Mouse (Mus musculus) heart, embryonic 16.5 days (tissue): Measurements from ENCODE around the gene Tln2. TPM values are rescaled to one million over a fixed set of nuclear protein-coding genes. Genes with fewer than 3 reads are reported as not detected.

Source experiments
- ATAC-seq: fragments of 200-750 bp; cut with Nextera tagmentation; replicated peaks from 2 replicates; pipeline ENCODE4 v1.8.0; 2017; ENCODE audit warnings: moderate number of reproducible peaks; ENCODE audit not compliant: insufficient read depth, low FRiP score; ENCODE audit errors: extremely low read depth
- H3K27ac ChIP-seq: fragments of 300-500 bp; sonication (generic); 2 replicates; pipeline ENCODE4 v1.5.1; 2014; ENCODE audit warnings: mild to moderate bottlenecking, low read length, control low read depth, moderate library complexity
- H3K27me3 ChIP-seq: fragments of 300-500 bp; sonication (generic); 2 replicates; pipeline ENCODE4 v1.6.1; 2014; ENCODE audit warnings: low read length, mixed read lengths; ENCODE audit not compliant: control insufficient read depth, insufficient read depth
- H3K36me3 ChIP-seq: fragments of 300-500 bp; sonication (generic); 2 replicates; pipeline ENCODE4 v1.6.1; 2014; ENCODE audit not compliant: control insufficient read depth, insufficient read depth
- H3K4me1 ChIP-seq: fragments of 300-500 bp; sonication (generic); 2 replicates; pipeline ENCODE4 v1.6.1; 2014; ENCODE audit warnings: low read length, mixed read lengths; ENCODE audit not compliant: control insufficient read depth, insufficient read depth
- H3K4me2 ChIP-seq: fragments of 300-500 bp; sonication (generic); 2 replicates; pipeline ENCODE4 v1.6.1; 2014; ENCODE audit warnings: low read depth, mild to moderate bottlenecking, control low read depth, low read length
- H3K4me3 ChIP-seq: fragments of 300-500 bp; sonication (generic); 2 replicates; pipeline ENCODE4 v1.5.1; 2014; ENCODE audit warnings: mild to moderate bottlenecking, control low read depth, low read length
- H3K9ac ChIP-seq: fragments of 300-500 bp; sonication (generic); 2 replicates; pipeline ENCODE4 v1.6.1; 2014; ENCODE audit warnings: low read length, control low read depth
- H3K9me3 ChIP-seq: fragments of 300-500 bp; sonication (generic); replicated peaks from 2 replicates; pipeline ENCODE4 v1.6.1; 2016; ENCODE audit warnings: low read length; ENCODE audit not compliant: control insufficient read depth
- WGBS: fragments of 180-500 bp; shearing (Covaris S2); extraction: QIAGEN DNeasy Blood & Tissue Kit; methylation state at CpG from one replicate; pipeline ENCODE4 v1.1.7; 2014; 5-methylcytosine and 5-hydroxymethylcytosine counted together
- polyA plus RNA-seq: library from polyadenylated mRNA; unstranded; fragments of >200 nt; fragmentation: Nextera tagmentation; extraction: Ambion mirVana; gene quantifications from 2 replicates; pipeline ENCODE4 v1.2.1, GENCODE M21; 2015

The Tln2 gene
- polyA plus RNA-seq, 1 experiment from 2014 or later = 51.5 TPM

DNA sequence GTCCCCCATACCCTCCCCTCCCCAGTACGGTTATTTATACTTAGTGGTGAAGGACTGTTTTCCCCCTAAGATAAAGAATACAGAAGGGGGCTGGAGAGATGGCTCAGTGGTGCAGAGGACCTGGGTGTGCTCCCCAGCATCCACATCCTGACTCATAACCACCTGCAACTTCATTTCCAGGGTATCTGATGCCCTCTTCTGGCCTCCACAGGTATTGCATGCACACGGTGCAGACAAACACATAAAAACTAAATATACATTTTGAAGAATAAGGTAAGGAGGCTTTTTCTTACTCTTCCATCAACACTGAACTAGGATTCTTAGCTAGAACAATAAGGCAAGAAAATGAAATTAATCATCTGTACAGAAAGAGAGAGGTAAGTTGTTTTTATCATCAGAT is 314.2 kb downstream of the Tln2 start:
- Histone ChIP-seq H3K36me3 (peaks cover 13% of the 10 kb centered on the region), H3K9me3 (peaks cover 3% of the 10 kb centered on the region; the same call in 1 of the 2 replicates), H3K9ac (no peak overlapping the region), H3K27me3 (no peaks in the 10 kb centered on the region), H3K27ac (no peak overlapping the region), H3K4me3 (no peak overlapping the region), H3K4me2 (no peak overlapping the region), H3K4me1 (peaks cover 14% of the 10 kb centered on the region)
- WGBS = 96% methylated on average over 2 of the region's 2 CpGs
- no peak for ATAC-seq

DNA sequence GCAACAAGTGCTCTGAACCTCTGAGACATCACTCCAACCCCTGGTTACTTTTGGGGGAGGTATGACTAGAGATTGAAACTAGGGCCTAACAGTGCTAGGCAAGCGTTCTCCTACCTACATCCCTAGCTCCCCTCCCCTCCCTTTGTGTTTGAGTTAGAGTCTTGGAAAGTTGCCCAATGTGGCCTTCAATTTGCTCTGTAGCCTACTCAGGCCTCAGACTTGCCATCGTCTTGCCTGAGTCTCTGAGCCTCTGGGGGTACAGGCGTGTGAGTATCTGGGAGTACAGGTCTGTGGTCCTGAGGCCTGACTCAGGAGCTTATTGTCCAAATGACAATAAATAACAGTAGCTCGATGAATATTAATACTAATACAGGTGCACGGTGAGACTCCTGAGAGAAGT is 317.8 kb downstream of the Tln2 start:
- ATAC-seq = no peak
- 84% methylated on average over 5 of the region's 5 CpGs for WGBS
- Histone ChIP-seq H3K9ac (no peak overlapping the region), H3K27me3 (no peaks in the 10 kb centered on the region), H3K4me3 (no peak overlapping the region), H3K36me3 (peaks cover 30% of the 10 kb centered on the region), H3K9me3 (peaks cover 3% of the 10 kb centered on the region; the same call in 1 of the 2 replicates), H3K4me1 (no peaks in the 10 kb centered on the region), H3K4me2 (no peak overlapping the region), H3K27ac (no peak overlapping the region)

GRCm38 (mm10) chr9:67240456-67240855 is 319.0 kb downstream of the Tln2 start:
- no peak overlapping the region for H3K9ac ChIP-seq
- H3K9me3 ChIP-seq = peaks cover 3% of the 10 kb centered on the region; the same call in 1 of the 2 replicates
- peaks cover 30% of the 10 kb centered on the region for H3K36me3 ChIP-seq
- no peak overlapping the region for H3K4me2 ChIP-seq
- H3K27ac ChIP-seq = no peak overlapping the region
- H3K27me3 ChIP-seq = no peaks in the 10 kb centered on the region
- H3K4me1 ChIP-seq = peaks cover 4% of the 10 kb centered on the region; the same call in 1 of the 2 replicates
- WGBS = 71% methylated on average over 9 of the region's 9 CpGs
- ATAC-seq = no peak
- H3K4me3 ChIP-seq = no peak overlapping the region

DNA sequence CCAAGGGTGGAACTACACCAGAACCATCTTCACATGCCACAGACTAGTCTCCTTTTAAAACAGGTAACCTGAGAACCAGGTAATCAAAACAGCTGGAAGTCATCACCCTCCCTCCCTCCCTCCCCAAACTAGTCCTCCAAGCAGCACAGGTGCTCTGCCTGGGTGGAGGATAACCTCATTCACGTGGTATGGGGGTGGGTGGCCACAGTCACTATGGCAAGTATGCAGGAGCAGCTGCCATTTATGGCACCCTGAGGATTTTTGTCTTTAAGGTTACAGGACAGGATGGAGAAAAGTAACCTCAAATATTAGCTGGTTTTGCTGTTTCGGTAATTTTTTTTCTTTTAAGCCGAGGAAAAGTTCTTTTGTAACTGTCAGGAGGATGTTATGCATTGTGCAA is 322.5 kb downstream of the Tln2 start:
- WGBS = 61% methylated on average over 3 of the region's 3 CpGs
- Histone ChIP-seq H3K9ac (no peak overlapping the region), H3K27me3 (no peaks in the 10 kb centered on the region), H3K4me3 (no peak overlapping the region), H3K4me2 (no peak overlapping the region), H3K36me3 (peaks cover 27% of the 10 kb centered on the region), H3K4me1 (peaks cover 4% of the 10 kb centered on the region; the same call in 1 of the 2 replicates), H3K9me3 (no peaks in the 10 kb centered on the region), H3K27ac (no peak overlapping the region)
- ATAC-seq = no peak

- H3K4me1 ChIP-seq = peaks cover 4% of the 10 kb centered on the region; the same call in 1 of the 2 replicates
- no peak overlapping the region for H3K4me2 ChIP-seq
- no peaks in the 10 kb centered on the region for H3K27me3 ChIP-seq
- H3K36me3 ChIP-seq = peaks cover 20% of the 10 kb centered on the region
- H3K27ac ChIP-seq = no peak overlapping the region
- H3K9me3 ChIP-seq = no peaks in the 10 kb centered on the region
- no peak overlapping the region for H3K9ac ChIP-seq
- WGBS = 65% methylated on average over 12 of the region's 12 CpGs
- no peak for ATAC-seq
- no peak overlapping the region for H3K4me3 ChIP-seq
Observed at GRCm38 (mm10) chr9:67235441-67236217, 323.9 kb downstream of the Tln2 start.

DNA sequence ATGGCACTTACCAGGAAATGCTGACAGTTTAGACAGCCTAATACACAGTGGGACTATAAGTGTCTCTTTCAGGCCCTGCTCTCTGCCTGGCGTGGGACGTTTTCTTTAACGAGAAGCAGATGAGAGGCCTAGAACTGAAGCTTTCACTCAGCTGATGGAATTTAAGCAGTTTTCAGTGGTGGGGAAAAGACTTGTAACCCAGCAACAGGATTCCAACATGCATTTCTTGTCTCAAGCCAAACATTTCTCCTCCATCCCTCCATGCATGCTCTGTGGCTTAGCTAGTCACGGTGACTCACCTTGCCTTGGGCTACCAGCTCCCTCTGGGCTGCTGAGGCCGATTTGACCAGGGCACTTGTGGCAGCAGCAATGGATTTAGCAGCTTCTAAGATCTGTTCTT is 330.5 kb downstream of the Tln2 start:
- no peak for ATAC-seq
- Histone ChIP-seq H3K27ac (no peak overlapping the region), H3K4me1 (no peaks in the 10 kb centered on the region; the same call in 1 of the 2 replicates), H3K36me3 (peaks cover 18% of the 10 kb centered on the region), H3K9me3 (no peaks in the 10 kb centered on the region), H3K4me3 (no peak overlapping the region), H3K4me2 (no peak overlapping the region), H3K27me3 (no peaks in the 10 kb centered on the region), H3K9ac (no peak overlapping the region)
- 84% methylated on average over 5 of the region's 5 CpGs for WGBS

- Histone ChIP-seq H3K4me3 (no peak overlapping the region), H3K27ac (no peak overlapping the region), H3K9me3 (no peaks in the 10 kb centered on the region), H3K36me3 (peaks cover 28% of the 10 kb centered on the region), H3K9ac (no peak overlapping the region), H3K4me1 (no peaks in the 10 kb centered on the region), H3K4me2 (no peak overlapping the region), H3K27me3 (no peaks in the 10 kb centered on the region)
- no peak for ATAC-seq
- WGBS = 56% methylated on average over 3 of the region's 3 CpGs
Observed at GRCm38 (mm10) chr9:67220388-67220787, 339.1 kb downstream of the Tln2 start.

DNA sequence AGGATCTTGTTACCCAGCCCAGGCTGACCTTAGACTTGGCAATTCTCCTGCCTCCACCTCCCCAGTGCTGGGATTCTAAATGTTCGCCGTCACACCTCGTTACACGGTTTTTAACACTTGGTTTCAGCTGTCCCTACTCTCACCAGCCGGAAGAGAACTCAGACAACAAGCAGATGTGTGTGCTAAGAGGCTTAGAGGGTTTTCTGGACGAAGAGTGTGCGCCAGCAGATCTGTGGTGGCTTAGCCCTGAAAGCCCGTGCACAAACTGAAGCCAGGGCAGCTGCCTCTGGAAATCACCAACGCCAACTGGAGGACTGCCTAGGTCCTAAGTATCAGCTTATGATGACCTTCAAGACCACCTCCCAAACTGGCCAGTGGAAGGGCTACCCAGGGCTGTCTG is 341.5 kb downstream of the Tln2 start:
- no peak overlapping the region for H3K4me3 ChIP-seq
- H3K4me2 ChIP-seq = no peak overlapping the region
- H3K27ac ChIP-seq = no peak overlapping the region
- no peak for ATAC-seq
- H3K4me1 ChIP-seq = peaks cover 12% of the 10 kb centered on the region
- 61% methylated on average over 9 of the region's 9 CpGs for WGBS
- no peaks in the 10 kb centered on the region for H3K27me3 ChIP-seq
- peaks cover 19% of the 10 kb centered on the region for H3K36me3 ChIP-seq
- H3K9me3 ChIP-seq = no peaks in the 10 kb centered on the region
- no peak overlapping the region for H3K9ac ChIP-seq

DNA sequence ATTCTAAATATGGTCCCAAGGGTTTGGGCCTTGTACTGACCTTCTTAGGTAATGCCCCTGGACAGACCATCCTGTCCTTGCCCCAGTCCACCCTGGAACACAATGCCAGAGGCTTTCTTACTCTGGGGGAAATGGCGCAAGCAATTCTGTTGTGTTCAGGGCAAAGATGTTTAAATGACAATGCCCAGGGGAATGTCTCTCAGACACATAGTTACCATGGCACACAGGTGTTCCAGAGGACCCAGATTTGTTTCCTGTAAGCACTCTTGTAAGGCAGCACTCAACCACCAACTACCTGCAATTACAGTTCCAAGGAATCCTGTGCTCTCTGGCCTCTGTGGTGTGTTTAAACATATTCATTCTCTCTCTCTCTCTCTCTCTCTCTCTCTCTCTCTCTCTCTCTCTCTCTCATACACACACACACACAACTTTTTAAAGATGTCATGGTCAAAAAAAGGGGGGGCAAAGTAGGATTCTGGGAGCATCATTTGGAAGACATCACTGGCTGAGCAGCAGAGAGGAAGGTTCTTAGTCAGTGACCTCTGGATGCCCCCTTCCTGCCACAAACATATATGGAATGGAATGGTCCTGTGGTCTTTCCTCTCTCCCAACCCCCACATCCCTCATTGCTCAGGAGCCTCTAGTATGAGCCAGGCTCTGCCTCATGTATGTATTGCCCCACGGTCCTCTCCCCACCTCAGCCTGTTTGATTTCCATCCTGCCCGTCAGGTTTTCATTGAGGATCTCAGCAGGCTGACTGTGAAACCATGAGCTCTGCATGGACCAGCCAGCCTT is 345.1 kb downstream of the Tln2 start:
- Histone ChIP-seq H3K4me3 (no peak overlapping the region), H3K27me3 (no peaks in the 10 kb centered on the region), H3K9ac (no peak overlapping the region), H3K4me1 (peaks cover 13% of the 10 kb centered on the region), H3K4me2 (no peak overlapping the region), H3K36me3 (peaks cover 6% of the 10 kb centered on the region; the same call in 1 of the 2 replicates), H3K9me3 (no peaks in the 10 kb centered on the region), H3K27ac (no peak overlapping the region)
- no peak for ATAC-seq
- WGBS = 59% methylated on average over 3 of the region's 3 CpGs
